Mouse (Mus musculus): ENCODE measurements around the gene St6galnac3. TPM values are rescaled to one million over a fixed set of nuclear protein-coding genes. Genes with fewer than 3 reads are reported as not detected.
A peak's percentile ranks its signal among the peaks of the same experiment; 100 is the strongest.

Gene St6galnac3
- total RNA-seq, 1 experiment from 2014 or later = 10.9 TPM

GRCm38 (mm10) chr3:153512545-153512944 lies 212.4 kb downstream of the St6galnac3 start:
- DNase-seq = no peak

- DNase-seq = no peak
Measured at GRCm38 (mm10) chr3:153511151-153511580, 213.8 kb downstream of the St6galnac3 start.

DNA sequence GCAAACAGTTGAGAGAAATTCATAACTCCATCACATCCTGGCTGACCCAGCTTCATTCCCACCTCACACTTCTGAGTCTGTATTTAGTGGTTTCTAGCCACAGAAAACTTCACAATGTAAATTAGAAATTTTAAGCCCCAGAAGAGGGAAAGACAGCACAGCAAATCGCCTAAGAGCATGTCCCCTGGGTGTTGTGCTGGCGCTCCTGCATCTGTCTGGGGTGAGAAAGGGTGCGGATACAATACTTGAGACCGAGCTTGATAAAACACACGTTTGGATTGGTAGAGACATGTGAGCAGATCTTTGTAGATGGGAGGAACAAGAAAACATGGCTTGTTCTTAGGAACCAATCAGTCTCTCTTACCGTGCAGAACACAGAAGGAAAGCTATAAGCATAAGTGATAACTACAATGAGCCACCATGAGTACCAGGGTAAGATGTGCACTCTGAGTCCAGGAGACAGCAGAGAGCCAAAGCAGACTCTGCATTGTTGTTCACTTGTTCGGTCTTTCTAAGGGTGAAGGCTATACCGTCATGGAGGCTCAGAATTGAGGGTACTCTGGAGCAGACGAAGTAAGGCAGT lies 214.8 kb downstream of the St6galnac3 start:
- DNase-seq = no peak

- no peak for DNase-seq
Measured at GRCm38 (mm10) chr3:153509643-153510042, 215.3 kb downstream of the St6galnac3 start.

GRCm38 (mm10) chr3:153509029-153509428 lies 215.9 kb downstream of the St6galnac3 start:
- no peak for DNase-seq

DNA sequence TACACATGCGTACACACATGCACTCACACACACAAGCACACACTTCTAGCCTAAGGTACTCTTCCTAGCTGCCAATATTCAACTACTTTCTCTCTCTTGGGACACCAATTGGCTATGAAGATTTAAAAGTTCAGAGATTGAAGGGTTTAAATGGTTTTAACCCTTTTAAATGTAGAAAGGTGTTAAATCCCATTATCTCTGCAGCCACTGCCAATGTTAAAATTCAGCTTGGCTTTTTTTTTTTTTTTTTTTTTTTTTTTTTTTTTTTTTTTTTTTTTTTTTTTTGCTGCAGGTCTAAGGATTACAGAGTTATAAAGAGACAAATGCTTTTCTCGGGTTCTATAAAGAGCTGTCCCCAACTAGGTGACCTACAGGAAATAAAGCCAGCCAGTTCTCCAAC lies 216.4 kb downstream of the St6galnac3 start:
- DNase-seq = no peak

- DNase-seq = no peak
Measured at GRCm38 (mm10) chr3:153507599-153507998, 217.4 kb downstream of the St6galnac3 start.

GRCm38 (mm10) chr3:153502488-153502887 lies 222.5 kb downstream of the St6galnac3 start:
- DNase-seq = no peak

DNA sequence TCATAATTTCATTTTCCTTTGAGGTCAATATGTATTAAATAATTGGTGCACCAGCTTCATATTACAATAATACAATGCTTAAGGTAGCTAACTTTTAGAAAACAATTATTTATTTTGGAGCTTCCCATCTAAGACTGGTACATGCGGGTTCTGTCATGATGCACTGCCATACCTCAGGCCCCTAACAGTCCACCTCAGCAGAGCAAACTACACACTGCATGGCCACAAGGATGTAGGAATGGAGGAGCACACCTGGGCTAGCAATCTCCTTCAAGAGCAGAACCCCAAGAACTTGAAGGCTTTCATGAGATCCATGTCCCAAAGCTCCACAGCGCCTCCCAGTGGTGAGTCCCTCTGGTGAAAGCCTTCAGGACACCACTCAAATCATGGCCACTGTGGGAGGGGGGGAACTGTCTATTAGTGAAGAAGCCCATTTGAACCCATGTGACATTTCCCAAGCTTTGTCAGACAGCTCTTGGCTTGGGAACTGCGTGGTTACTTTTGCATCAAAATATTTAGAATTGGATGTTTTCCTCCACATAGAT lies 223.6 kb downstream of the St6galnac3 start:
- peak; percentile 90 for DNase-seq

GRCm38 (mm10) chr3:153492986-153493385 lies 232.0 kb downstream of the St6galnac3 start:
- no peak for DNase-seq

DNA sequence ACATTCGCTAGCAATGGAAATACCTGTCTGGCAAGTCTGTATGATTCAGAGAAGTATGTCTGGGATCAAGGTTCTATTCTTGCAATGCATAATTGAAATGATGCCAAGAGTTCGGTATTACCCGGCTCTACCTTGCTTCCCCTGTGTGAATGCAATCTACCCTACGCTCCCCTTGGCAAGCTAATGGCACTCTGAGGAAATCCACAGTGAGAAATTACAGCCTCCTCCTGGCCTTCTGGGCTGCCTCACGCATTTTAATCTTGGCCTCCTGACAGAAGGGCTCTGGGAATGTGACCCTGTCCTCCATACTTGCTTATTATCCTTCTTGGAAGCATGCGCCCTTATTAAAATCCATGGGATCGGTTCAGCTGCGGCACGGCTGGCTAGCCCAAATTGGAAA lies 235.3 kb downstream of the St6galnac3 start:
- peak; percentile 56 for DNase-seq

- DNase-seq = no peak
Measured at GRCm38 (mm10) chr3:153488931-153489330, 236.0 kb downstream of the St6galnac3 start.

GRCm38 (mm10) chr3:153485176-153485575 lies 239.8 kb downstream of the St6galnac3 start:
- DNase-seq = no peak

DNA sequence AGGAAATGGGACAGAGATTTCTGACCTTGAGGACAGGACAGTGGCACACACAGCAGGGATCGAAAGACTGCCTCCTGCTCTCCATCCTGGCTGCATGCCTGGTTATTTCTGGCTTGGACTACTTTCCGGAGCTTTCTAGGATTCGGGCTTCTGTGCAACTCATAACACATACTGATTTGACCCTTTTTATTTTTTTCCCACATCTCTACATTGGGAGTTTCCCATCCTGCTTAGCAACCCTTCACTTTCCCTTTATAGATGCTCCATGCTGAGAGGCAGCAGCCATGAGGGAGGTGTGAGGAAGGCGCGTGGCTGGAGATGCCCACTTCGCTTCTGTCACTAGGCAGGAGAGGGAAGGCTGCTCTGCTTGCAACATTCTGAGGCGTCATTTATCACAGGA lies 240.3 kb downstream of the St6galnac3 start:
- DNase-seq = peak; percentile 72

GRCm38 (mm10) chr3:153483691-153484090 lies 241.3 kb downstream of the St6galnac3 start:
- no peak for DNase-seq

DNA sequence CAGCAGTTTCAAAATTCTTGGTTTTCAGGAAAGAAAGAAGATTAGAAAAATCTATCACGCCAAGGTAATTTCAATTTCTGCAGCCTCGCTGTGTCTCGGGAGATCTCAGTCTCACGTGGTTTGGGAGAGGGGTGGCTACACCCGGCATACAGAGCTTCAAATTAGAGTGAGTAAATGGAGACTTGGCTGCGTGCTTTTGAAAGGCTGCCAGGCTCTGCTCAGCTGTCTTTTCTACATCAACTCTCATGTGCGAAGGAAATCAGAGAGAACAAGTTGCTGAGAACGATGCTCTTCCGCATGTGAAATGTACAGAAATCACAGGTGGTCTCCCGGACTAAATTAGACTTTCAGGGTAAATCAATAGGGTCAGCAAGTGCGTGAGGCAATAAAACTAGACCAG lies 242.9 kb downstream of the St6galnac3 start:
- no peak for DNase-seq

DNA sequence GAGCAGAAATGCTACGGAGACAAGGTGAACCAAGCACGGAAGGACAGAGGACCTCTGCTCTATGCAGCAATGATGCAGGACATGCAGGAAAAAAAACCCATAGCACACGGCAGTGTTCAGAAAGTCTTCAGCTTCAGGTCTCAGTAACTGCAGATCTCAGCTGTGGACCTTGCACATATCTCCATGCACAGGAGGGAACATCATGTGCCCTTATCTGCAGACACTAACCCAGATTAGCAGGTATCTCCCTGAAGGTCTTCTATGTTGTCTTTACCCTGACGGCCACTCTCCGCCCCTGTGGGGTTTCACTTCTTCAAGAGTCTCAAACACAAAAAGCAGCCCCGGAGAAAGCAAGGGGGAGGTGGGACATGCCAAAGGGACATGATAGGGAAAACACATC lies 244.0 kb downstream of the St6galnac3 start:
- no peak for DNase-seq

- no peak for DNase-seq
Measured at GRCm38 (mm10) chr3:153480636-153481006, 244.4 kb downstream of the St6galnac3 start.

GRCm38 (mm10) chr3:153480005-153480635 lies 244.9 kb downstream of the St6galnac3 start:
- DNase-seq = no peak

GRCm38 (mm10) chr3:153475919-153476318 lies 249.1 kb downstream of the St6galnac3 start:
- DNase-seq = no peak

DNA sequence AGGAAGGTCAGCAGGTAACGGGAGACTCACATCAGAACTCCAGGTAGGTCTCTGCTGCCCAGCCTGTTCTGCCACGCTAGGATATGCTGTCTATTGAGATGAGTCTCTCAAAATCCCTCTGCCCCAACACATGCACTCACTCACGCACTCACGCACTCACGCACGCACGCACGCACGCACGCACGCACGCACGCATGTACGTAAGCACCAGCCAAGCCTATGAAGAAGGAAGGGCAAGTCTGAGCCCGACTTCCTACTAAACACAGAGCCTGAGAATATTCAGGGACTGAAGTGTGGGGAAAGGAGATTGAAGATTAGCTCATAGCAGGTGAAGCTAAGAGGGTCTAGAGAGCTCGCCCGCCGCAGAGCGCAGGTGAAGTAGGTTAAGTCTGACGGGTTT lies 249.5 kb downstream of the St6galnac3 start:
- DNase-seq = no peak

DNA sequence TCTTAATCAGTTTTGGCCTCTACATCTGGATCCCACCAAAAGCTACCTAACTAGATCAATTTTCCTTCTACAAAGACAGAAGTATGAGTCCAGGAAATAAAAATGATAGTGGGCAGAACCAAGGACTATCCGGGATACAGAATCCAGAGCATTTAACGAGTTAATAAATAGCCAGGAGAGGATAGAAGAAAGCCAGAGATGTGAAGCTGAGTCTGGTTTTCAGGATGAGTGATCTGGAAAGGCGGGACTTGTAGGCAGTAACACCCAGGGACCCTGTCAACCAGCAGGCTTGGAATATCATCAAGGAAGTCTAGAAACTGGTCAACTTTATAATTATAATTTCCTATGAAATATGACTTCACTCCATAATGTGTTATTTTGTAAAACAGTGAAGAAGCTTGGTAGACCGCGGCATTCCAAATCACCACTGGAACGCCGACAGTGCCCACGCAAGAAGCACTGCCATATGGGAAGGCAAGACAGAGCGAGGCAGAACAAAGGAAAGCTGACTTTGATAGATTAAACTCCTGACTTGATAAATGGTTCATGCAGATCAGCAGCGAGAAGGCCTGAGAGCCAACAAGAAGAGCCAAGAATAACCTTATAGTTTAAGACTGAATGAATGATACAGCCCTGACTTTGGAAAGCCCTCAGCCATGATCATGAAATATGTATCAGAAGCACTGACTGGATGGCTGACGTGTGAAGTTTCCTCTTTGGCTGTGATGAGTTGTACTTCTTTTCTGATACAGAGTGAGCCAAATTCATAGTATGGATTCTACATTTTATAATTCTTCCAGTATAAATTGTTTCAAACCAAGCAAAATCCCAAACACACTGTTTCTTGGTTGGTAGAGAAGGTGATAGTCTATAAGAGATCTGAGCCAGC lies 252.1 kb downstream of the St6galnac3 start:
- DNase-seq = no peak

DNA sequence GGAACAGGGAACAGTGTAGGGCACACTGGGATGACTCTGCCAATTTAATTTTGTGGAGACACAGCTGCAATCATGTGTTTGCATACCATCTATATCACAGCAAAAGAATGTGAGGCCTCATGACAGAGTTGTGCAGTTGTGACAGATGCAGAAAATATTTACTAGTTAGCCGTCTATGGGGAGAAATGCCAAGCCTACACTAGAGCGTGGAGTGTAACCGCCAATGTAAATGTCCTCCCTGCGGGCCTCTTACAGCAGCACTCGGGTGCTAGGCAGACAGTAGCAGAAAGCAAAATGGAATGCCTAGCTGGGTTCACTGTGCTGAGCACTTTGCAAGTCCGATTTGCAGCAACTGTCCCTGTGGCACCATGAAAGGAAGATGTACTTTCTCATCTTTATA lies 261.1 kb downstream of the St6galnac3 start:
- no peak for DNase-seq

Data from adrenal gland, postnatal 14 days (tissue).